Mouse (Mus musculus) erythroblast, adult 5-6 weeks (primary cell): ENCODE results near the gene Pf4. TPM values are rescaled to one million over a fixed set of nuclear protein-coding genes. Genes with fewer than 3 reads are reported as not detected.

Experiments
- ATAC-seq: replicated peaks from 2 replicates; pipeline ENCODE4 v1.8.0; 2016; ENCODE audit warnings: moderate number of reproducible peaks, mild to moderate bottlenecking, moderate TSS enrichment, inconsistent platforms; ENCODE audit not compliant: poor library complexity, low FRiP score, severe bottlenecking
- total RNA-seq, 2 experiments: library from RNA; stranded (forward) in 1 of 2; stranded (reverse) in 1 of 2; fragments of 150-400 nt in 1 of 2; fragments of 200-764, 138-1000 nt in 1 of 2; gene quantifications; 2 replicates each; pipeline versions ENCODE4 v1.2.3 to v1.2.4; 2015 to 2017; ENCODE audit warnings: low replicate concordance in 2 of 2

Pf4 gene
- 29.0 and 49.1 TPM in 2 replicates for total RNA-seq (2015; ENCODE audit: low replicate concordance)
- 6.4 and 12.8 TPM in 2 replicates for total RNA-seq (2017; ENCODE audit: low replicate concordance)

- no peak for ATAC-seq
Observed at GRCm38 (mm10) chr5:90771880-90772653, at the start of gene Pf4. Gene Pf4 (plus strand): TSS chr5:90772435.

GRCm38 (mm10) chr5:90722656-90723055, 49.6 kb upstream of the Pf4 start:
- ATAC-seq: no peak

DNA sequence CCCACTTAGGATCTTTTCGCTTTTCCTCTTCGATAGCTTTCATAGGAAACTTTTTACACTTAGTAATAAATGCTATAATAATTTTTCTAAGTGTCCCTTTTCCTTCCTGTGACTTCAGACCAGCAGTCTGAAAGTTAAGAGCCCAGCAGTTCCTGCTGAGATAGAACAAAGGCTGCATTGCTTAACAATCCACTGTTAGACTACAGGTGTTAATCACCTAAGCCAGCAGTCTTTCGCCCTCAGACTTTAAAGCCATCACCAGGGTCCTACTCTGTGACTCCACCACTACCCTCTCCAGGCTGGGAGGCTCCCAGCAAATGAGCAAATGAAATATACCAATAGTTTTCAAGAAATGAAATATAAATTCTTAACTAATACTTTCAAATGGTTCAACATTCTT, 44.0 kb upstream of the Pf4 start:
- ATAC-seq: no peak

- no peak for ATAC-seq
Observed at GRCm38 (mm10) chr5:90731480-90731879, 40.8 kb upstream of the Pf4 start.

- no peak for ATAC-seq
Observed at GRCm38 (mm10) chr5:90742029-90742428, 30.2 kb upstream of the Pf4 start.

DNA sequence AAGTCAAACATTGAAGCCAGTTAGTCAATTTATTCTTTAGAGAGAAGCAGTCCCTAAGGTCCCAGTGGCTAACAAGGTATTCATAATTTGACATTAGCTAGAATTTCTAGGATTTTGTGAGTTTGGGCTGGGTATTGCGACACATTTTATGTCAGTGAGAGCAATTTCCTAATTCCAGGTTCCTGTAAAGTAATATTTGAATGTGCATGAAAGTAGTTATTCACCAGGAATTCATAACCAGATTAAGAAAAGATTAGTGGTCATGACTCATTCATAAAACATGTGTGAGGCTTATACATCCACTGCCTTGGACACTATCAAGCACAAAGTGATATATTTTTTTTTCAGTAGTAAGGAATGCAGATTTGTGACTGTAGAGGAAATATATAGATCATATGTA, 18.3 kb upstream of the Pf4 start:
- no peak for ATAC-seq

- ATAC-seq: no peak
Observed at GRCm38 (mm10) chr5:90758020-90758605, 14.1 kb upstream of the Pf4 start.

GRCm38 (mm10) chr5:90759077-90760065, 12.9 kb upstream of the Pf4 start, which contains the start of gene Cxcl5:
Gene Cxcl5 (plus strand): TSS chr5:90759360.
- ATAC-seq: no peak

DNA sequence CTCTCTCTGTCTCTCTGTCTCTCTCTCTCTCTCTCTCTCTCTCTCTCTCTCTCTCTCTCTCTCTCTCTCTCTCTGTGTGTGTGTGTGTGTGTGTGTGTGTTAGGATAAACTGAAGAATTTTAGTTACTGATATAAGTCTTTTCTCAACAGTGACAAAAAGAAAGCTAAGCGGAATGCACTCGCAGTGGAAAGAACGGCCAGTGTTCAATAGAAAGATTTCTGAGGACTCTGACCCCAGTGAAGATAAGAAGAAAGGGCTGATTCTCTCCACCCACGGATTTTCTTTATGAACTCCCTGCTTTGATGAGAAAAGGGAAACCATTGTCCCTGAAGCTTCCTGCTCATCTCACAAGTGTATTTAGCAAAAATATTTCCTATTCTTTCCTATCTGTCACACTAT, 11.9 kb upstream of the Pf4 start:
- ATAC-seq: no peak

- ATAC-seq: no peak
Observed at GRCm38 (mm10) chr5:90760844-90761243, 11.4 kb upstream of the Pf4 start.

GRCm38 (mm10) chr5:90761834-90762233, 10.4 kb upstream of the Pf4 start:
- no peak for ATAC-seq

DNA sequence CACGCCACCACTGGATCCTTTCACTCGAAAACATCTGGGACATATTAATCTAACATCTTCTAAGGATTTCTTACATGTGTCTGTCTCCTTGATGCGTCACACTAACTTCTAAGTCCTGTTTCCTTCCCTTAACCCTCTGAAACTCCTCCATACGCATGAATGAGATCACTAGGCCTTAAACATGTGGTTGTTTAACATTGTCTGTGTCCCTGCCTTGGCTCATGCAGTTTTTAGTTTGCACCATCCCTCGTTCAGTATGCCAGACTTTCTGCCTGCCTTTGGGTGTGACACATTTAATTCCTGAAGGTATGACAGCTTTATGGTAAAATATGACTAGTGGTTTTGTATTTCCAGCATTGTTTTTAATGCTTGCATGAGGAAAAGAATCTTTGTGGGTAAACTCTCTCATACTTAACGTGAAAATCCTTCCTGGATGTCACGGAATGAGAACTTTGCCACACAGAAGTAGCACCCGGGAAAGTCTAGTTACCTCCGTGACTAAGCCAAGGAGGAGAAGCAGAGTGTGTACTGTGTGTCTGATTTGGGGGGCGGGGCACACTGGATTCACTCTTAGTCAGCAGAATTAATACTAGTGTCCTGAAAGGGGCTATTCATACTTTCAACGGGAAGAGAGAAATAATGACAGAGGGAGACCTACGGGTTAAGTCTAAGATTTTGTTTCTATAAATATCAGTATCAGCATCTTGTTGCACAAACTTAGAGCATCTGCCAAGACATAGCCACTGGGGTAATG, 8.1 kb upstream of the Pf4 start:
- ATAC-seq: no peak

- no peak for ATAC-seq
Observed at GRCm38 (mm10) chr5:90765821-90766606, 6.2 kb upstream of the Pf4 start.

- ATAC-seq: no peak
Observed at GRCm38 (mm10) chr5:90768218-90768617, 4.0 kb upstream of the Pf4 start, which contains the start of gene Ppbp. Gene Ppbp (plus strand): TSS chr5:90768518.

DNA sequence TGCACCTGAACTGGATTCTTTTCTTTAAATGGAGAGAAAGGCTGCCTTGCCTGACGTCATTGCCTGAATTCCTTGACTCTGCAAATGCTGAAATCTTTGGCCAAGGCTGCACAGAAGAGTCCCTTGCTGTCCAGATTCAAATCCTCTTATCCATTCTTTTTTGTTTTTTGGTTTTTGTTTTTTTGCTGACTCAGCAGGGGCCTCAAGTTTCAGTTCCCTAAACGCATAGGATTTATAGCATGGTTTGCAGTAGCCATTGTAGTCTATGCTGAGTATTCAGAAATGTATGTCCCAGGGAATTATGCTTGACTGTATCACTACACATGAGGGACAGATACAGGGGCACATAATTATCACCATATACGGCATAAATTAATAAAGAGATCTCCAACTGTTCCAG, 866 bp upstream of the Pf4 start:
- ATAC-seq: no peak

GRCm38 (mm10) chr5:90775562-90775961, 3.3 kb downstream of the Pf4 start:
- ATAC-seq: no peak

- no peak for ATAC-seq
Observed at GRCm38 (mm10) chr5:90777621-90778020, 5.4 kb downstream of the Pf4 start.

- ATAC-seq: no peak
Observed at GRCm38 (mm10) chr5:90778856-90779255, 6.6 kb downstream of the Pf4 start.

GRCm38 (mm10) chr5:90783697-90784096, 11.5 kb downstream of the Pf4 start:
- no peak for ATAC-seq
